Mouse (Mus musculus): ENCODE measurements around the gene Sptbn4. TPM values are rescaled to one million over a fixed set of nuclear protein-coding genes. Genes with fewer than 3 reads are reported as not detected.

Gene Sptbn4
- polyA plus RNA-seq, 1 experiment from 2014 or later, result 0.33 TPM

- H3K4me1 ChIP-seq (replicated peaks), result peaks cover 21% of the 10 kb centered on the region
- peaks cover 1% of the 10 kb centered on the region; the same call in 1 of the 2 replicates for H3K9me3 ChIP-seq
- WGBS, result under 1% methylated on average over 96 of the region's 96 CpGs
- H3K27ac ChIP-seq, result 0 out of 2 replicates have a peak overlapping the region, but pooled peaks have one; percentile 23
- peak overlapping the region; percentile 56 for H3K4me3 ChIP-seq
- no peaks in the 10 kb centered on the region for H3K36me3 ChIP-seq
- DNase-seq (ENCODE audit: low spot score), result peak; percentile 88
- H3K27me3 ChIP-seq (ENCODE audit: insufficient read depth, poor library complexity, severe bottlenecking), result peaks cover 79% of the 10 kb centered on the region
Measured at GRCm38 (mm10) chr7:27408379-27409176, 38.9 kb downstream of the Sptbn4 start.

- H3K4me1 ChIP-seq (replicated peaks), result peaks cover 21% of the 10 kb centered on the region
- H3K9me3 ChIP-seq, result peaks cover 8% of the 10 kb centered on the region; the same call in 1 of the 2 replicates
- no peak for DNase-seq (ENCODE audit: low spot score)
- H3K36me3 ChIP-seq, result no peaks in the 10 kb centered on the region
- peaks cover 86% of the 10 kb centered on the region for H3K27me3 ChIP-seq (ENCODE audit: insufficient read depth, poor library complexity, severe bottlenecking)
- 56% methylated on average over 8 of the region's 8 CpGs for WGBS
- no peak overlapping the region for H3K27ac ChIP-seq
- H3K4me3 ChIP-seq, result 0 out of 2 replicates have a peak overlapping the region, but pooled peaks have one; percentile 56
Measured at GRCm38 (mm10) chr7:27407816-27408215, 39.7 kb downstream of the Sptbn4 start.

GRCm38 (mm10) chr7:27406481-27406880, 41.0 kb downstream of the Sptbn4 start:
- no peak overlapping the region for H3K27ac ChIP-seq
- peaks cover 8% of the 10 kb centered on the region; the same call in 1 of the 2 replicates for H3K9me3 ChIP-seq
- no peak for DNase-seq (ENCODE audit: low spot score)
- peaks cover 97% of the 10 kb centered on the region for H3K27me3 ChIP-seq (ENCODE audit: insufficient read depth, poor library complexity, severe bottlenecking)
- H3K4me3 ChIP-seq, result no peak overlapping the region
- no peaks in the 10 kb centered on the region for H3K36me3 ChIP-seq
- peaks cover 24% of the 10 kb centered on the region for H3K4me1 ChIP-seq (replicated peaks)
- 85% methylated on average over 7 of the region's 7 CpGs for WGBS

- H3K4me3 ChIP-seq, result peak overlapping the region; percentile 32
- peaks cover 8% of the 10 kb centered on the region; the same call in 1 of the 2 replicates for H3K9me3 ChIP-seq
- no peak for DNase-seq (ENCODE audit: low spot score)
- H3K36me3 ChIP-seq, result no peaks in the 10 kb centered on the region
- peaks cover 95% of the 10 kb centered on the region for H3K27me3 ChIP-seq (ENCODE audit: insufficient read depth, poor library complexity, severe bottlenecking)
- H3K27ac ChIP-seq, result no peak overlapping the region
- peaks cover 24% of the 10 kb centered on the region for H3K4me1 ChIP-seq (replicated peaks)
- 7% methylated on average over 81 of the region's 81 CpGs for WGBS
Measured at GRCm38 (mm10) chr7:27404203-27404942, 43.1 kb downstream of the Sptbn4 start.

- Histone ChIP-seq H3K4me3 (no peak overlapping the region), H3K9me3 (peaks cover 8% of the 10 kb centered on the region; the same call in 1 of the 2 replicates), H3K27me3 (ENCODE audit: insufficient read depth, poor library complexity, severe bottlenecking) (peaks cover 95% of the 10 kb centered on the region), H3K36me3 (no peaks in the 10 kb centered on the region), H3K27ac (no peak overlapping the region), H3K4me1 (replicated peaks) (peaks cover 11% of the 10 kb centered on the region)
- peak; percentile 64 for DNase-seq (ENCODE audit: low spot score)
- 11% methylated on average over 16 of the region's 16 CpGs for WGBS
Measured at GRCm38 (mm10) chr7:27402675-27403074, 44.8 kb downstream of the Sptbn4 start.

- H3K27ac ChIP-seq, result no peak overlapping the region
- no peak for DNase-seq (ENCODE audit: low spot score)
- peaks cover 95% of the 10 kb centered on the region for H3K27me3 ChIP-seq (ENCODE audit: insufficient read depth, poor library complexity, severe bottlenecking)
- H3K9me3 ChIP-seq, result peaks cover 8% of the 10 kb centered on the region; the same call in 1 of the 2 replicates
- peaks cover 24% of the 10 kb centered on the region for H3K4me1 ChIP-seq (replicated peaks)
- no peak overlapping the region for H3K4me3 ChIP-seq
- 80% methylated on average over 7 of the region's 7 CpGs for WGBS
- H3K36me3 ChIP-seq, result no peaks in the 10 kb centered on the region
Measured at GRCm38 (mm10) chr7:27400545-27400944, 46.9 kb downstream of the Sptbn4 start.

- Histone ChIP-seq H3K4me1 (replicated peaks) (peaks cover 13% of the 10 kb centered on the region), H3K27ac (no peak overlapping the region), H3K9me3 (no peaks in the 10 kb centered on the region), H3K4me3 (peak overlapping the region; percentile 59; the same call in 1 of the 2 replicates), H3K36me3 (no peaks in the 10 kb centered on the region), H3K27me3 (ENCODE audit: insufficient read depth, poor library complexity, severe bottlenecking) (peaks cover 95% of the 10 kb centered on the region)
- 22% methylated on average over 26 of the region's 26 CpGs for WGBS
- peak; percentile 52 for DNase-seq (ENCODE audit: low spot score)
Measured at GRCm38 (mm10) chr7:27397048-27397949, 50.2 kb downstream of the Sptbn4 start.

- Histone ChIP-seq H3K27me3 (ENCODE audit: insufficient read depth, poor library complexity, severe bottlenecking) (peaks cover 95% of the 10 kb centered on the region), H3K36me3 (no peaks in the 10 kb centered on the region), H3K4me1 (replicated peaks) (peaks cover 13% of the 10 kb centered on the region), H3K9me3 (no peaks in the 10 kb centered on the region), H3K4me3 (peak overlapping the region; percentile 59), H3K27ac (peak overlapping the region; percentile 40; the same call in 1 of the 2 replicates)
- 2% methylated on average over 48 of the region's 68 CpGs for WGBS
- DNase-seq (ENCODE audit: low spot score), result peak; percentile 48
Measured at GRCm38 (mm10) chr7:27396184-27397047, 51.1 kb downstream of the Sptbn4 start.

- peaks cover 94% of the 10 kb centered on the region for H3K27me3 ChIP-seq (ENCODE audit: insufficient read depth, poor library complexity, severe bottlenecking)
- H3K9me3 ChIP-seq, result no peaks in the 10 kb centered on the region
- no peak overlapping the region for H3K27ac ChIP-seq
- DNase-seq (ENCODE audit: low spot score), result no peak
- peaks cover 13% of the 10 kb centered on the region for H3K4me1 ChIP-seq (replicated peaks)
- H3K4me3 ChIP-seq, result peak overlapping the region; percentile 59
- H3K36me3 ChIP-seq, result no peaks in the 10 kb centered on the region
- 2% methylated on average over 22 of the region's 22 CpGs for WGBS
Measured at GRCm38 (mm10) chr7:27395521-27396183, 51.8 kb downstream of the Sptbn4 start.

- 43% methylated on average over 16 of the region's 16 CpGs for WGBS
- H3K4me3 ChIP-seq, result no peak overlapping the region
- H3K4me1 ChIP-seq (replicated peaks), result peaks cover 5% of the 10 kb centered on the region
- H3K36me3 ChIP-seq, result no peaks in the 10 kb centered on the region
- no peaks in the 10 kb centered on the region for H3K9me3 ChIP-seq
- H3K27ac ChIP-seq, result no peak overlapping the region
- no peak for DNase-seq (ENCODE audit: low spot score)
- H3K27me3 ChIP-seq (ENCODE audit: insufficient read depth, poor library complexity, severe bottlenecking), result peaks cover 60% of the 10 kb centered on the region
Measured at GRCm38 (mm10) chr7:27391416-27391815, 56.1 kb downstream of the Sptbn4 start.

- no peak overlapping the region for H3K4me3 ChIP-seq
- no peak overlapping the region for H3K27ac ChIP-seq
- DNase-seq (ENCODE audit: low spot score), result no peak
- H3K36me3 ChIP-seq, result no peaks in the 10 kb centered on the region
- H3K4me1 ChIP-seq (replicated peaks), result peaks cover 6% of the 10 kb centered on the region; the same call in 1 of the 2 replicates
- WGBS, result 75% methylated on average over 6 of the region's 6 CpGs
- H3K9me3 ChIP-seq, result no peaks in the 10 kb centered on the region
- peaks cover 39% of the 10 kb centered on the region for H3K27me3 ChIP-seq (ENCODE audit: insufficient read depth, poor library complexity, severe bottlenecking)
Measured at GRCm38 (mm10) chr7:27389213-27389612, 58.3 kb downstream of the Sptbn4 start.

Measured in hindbrain, embryonic 10.5 days (tissue).